Mouse (Mus musculus): ENCODE results near the gene Slc27a4. TPM values are rescaled to one million over a fixed set of nuclear protein-coding genes. Genes with fewer than 3 reads are reported as not detected.
"Not testable (repeated sequence)": the region's sequence is repeated elsewhere in the genome, so short reads cannot be mapped to it uniquely, and the experiment has no call there.

Gene Slc27a4
- polyA plus RNA-seq, 1 experiment, result 4.1 TPM

DNA sequence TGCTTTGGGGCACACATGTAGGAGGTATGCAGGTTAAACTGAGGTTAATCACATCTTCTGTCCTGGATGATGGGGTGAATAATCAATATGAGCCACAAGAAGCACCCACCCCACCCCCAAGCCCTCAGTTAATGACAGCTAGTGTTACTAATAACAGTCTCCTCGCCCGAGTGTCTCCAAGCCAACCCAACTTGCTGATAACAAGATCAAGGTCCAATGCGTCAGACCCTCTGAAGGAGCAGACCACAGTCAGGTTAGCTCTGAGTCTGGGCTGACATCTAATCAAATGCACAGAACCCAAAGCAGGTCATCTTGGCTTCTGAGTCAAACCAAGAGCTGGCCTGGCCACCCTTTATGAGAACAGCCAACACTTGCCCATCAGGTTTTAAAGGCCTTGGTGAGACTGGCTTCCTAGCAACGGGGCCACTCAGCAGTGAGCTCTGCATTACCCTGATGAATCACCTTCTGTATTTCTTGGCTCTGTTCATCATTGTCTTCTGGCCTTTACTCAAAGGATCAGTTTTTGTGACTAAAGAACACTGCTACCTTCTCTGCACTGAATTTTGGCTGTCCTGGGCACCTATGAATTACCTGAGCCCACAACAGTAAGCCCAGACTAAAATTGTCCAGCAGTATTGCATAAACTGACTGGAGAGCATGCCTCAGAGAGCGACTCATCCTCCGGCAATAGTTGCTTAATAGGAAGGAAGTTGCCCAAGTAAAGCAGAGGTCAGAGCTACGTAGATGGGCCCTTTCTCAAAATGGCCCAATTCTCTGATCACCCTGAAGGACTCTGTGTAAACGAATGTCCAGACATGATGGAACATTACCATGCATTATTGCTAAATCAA, 30.6 kb upstream of the Slc27a4 start:
- no peak overlapping the region for H3K27ac ChIP-seq (ENCODE audit: control insufficient read depth, insufficient read depth, low read depth, low read length)
- TF ChIP-seq CTCF (IDR thresholded peaks at IDR 0.05; ENCODE audit: control insufficient read depth, insufficient read depth, insufficient replicate concordance, low read depth, low read length) (no peak), POLR2A (IDR thresholded peaks at IDR 0.05; ENCODE audit: control insufficient read depth, low read depth, low read length) (no peak)
- H3K4me3 ChIP-seq (ENCODE audit: control insufficient read depth, low read depth, low read length), result no peak overlapping the region
- no peaks in the 10 kb centered on the region for H3K36me3 ChIP-seq (ENCODE audit: control insufficient read depth, insufficient read depth, low read length)
- no peaks in the 10 kb centered on the region for H3K27me3 ChIP-seq (ENCODE audit: control insufficient read depth, insufficient read depth, low read length)
- no peaks in the 10 kb centered on the region for H3K4me1 ChIP-seq (ENCODE audit: control insufficient read depth, insufficient read depth, low read length)

DNA sequence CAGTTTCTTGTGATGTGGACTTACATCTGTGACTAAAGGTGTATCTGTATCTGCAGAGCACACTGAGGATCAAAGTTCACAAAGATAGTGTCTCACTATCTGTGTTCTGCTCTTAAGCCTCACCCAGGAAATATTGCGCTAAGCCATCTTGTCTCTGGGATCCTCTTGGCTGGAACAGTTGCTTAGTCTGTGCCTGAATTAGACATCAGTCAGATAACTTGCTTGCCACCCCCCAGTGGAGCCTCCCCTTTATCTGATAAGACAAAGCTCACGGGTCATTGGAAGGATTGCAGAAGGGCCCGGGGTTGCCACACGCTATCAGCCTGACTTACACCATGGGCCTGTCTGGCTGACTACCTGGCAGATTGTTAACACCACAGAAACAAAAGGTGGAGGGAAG, 29.1 kb upstream of the Slc27a4 start:
- H3K36me3 ChIP-seq (ENCODE audit: control insufficient read depth, insufficient read depth, low read length), result 0 out of 2 replicates have a peak, but pooled peaks cover 2% of the 10 kb centered on the region
- H3K27ac ChIP-seq (ENCODE audit: control insufficient read depth, insufficient read depth, low read depth, low read length), result no peak overlapping the region
- no peaks in the 10 kb centered on the region for H3K27me3 ChIP-seq (ENCODE audit: control insufficient read depth, insufficient read depth, low read length)
- no peaks in the 10 kb centered on the region for H3K4me1 ChIP-seq (ENCODE audit: control insufficient read depth, insufficient read depth, low read length)
- no peak overlapping the region for H3K4me3 ChIP-seq (ENCODE audit: control insufficient read depth, low read depth, low read length)
- TF ChIP-seq CTCF (IDR thresholded peaks at IDR 0.05; ENCODE audit: control insufficient read depth, insufficient read depth, insufficient replicate concordance, low read depth, low read length), result no peak
- TF ChIP-seq POLR2A (IDR thresholded peaks at IDR 0.05; ENCODE audit: control insufficient read depth, low read depth, low read length), result no peak

DNA sequence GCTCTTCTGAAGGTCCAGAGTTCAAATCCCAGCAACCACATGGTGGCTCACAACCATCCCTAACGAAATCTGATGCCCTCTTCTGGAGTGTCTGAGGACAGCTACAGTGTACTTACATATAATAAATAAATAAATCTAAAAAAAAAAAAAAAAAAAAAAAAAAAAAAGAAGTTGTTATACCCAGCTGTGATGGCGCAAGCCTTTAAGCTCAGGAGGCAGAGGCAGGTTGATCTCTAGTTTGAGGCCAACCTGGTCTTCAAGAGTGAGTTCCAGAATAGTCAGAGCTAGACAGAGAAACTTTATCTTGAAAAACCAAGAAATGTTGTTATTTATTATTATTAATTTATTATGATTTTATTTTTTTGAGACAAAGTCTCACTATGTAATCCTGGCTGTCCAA, 21.2 kb upstream of the Slc27a4 start:
- H3K27ac ChIP-seq (ENCODE audit: control insufficient read depth, insufficient read depth, low read depth, low read length), result not testable (repeated sequence)

DNA sequence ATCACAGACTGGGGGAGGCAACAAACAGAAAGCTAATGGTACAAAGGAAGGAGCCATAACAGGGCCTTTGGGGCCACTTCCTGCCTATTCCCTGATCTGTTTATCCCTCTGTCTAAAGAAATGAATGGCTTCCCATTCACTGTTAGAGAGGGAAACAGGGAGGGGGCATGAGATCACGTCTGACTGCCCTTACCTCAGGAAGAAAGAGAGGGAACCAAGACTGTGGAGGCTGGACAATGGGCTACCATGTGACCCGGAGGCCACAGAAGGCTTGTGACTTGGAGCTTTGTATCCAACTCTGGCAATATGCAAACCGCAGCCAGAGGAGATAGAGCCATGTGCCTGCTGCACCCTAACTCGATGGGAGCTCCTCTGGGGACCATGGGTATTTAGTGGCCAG, 18.1 kb upstream of the Slc27a4 start:
- TF ChIP-seq POLR2A (IDR thresholded peaks at IDR 0.05; ENCODE audit: control insufficient read depth, low read depth, low read length) (no peak), CTCF (IDR thresholded peaks at IDR 0.05; ENCODE audit: control insufficient read depth, insufficient read depth, insufficient replicate concordance, low read depth, low read length) (no peak)
- peaks cover 4% of the 10 kb centered on the region; the same call in 1 of the 2 replicates for H3K4me1 ChIP-seq (ENCODE audit: control insufficient read depth, insufficient read depth, low read length)
- H3K27me3 ChIP-seq (ENCODE audit: control insufficient read depth, insufficient read depth, low read length), result no peaks in the 10 kb centered on the region
- no peak overlapping the region for H3K4me3 ChIP-seq (ENCODE audit: control insufficient read depth, low read depth, low read length)
- peaks cover 7% of the 10 kb centered on the region for H3K36me3 ChIP-seq (ENCODE audit: control insufficient read depth, insufficient read depth, low read length)
- no peak overlapping the region for H3K27ac ChIP-seq (ENCODE audit: control insufficient read depth, insufficient read depth, low read depth, low read length)

More for the DNA sequence above, 21.2 kb upstream of the Slc27a4 start:
- not testable (repeated sequence) for H3K36me3 ChIP-seq (ENCODE audit: control insufficient read depth, insufficient read depth, low read length); H3K4me3 ChIP-seq (ENCODE audit: control insufficient read depth, low read depth, low read length); H3K27me3 ChIP-seq (ENCODE audit: control insufficient read depth, insufficient read depth, low read length); H3K4me1 ChIP-seq (ENCODE audit: control insufficient read depth, insufficient read depth, low read length)

DNA sequence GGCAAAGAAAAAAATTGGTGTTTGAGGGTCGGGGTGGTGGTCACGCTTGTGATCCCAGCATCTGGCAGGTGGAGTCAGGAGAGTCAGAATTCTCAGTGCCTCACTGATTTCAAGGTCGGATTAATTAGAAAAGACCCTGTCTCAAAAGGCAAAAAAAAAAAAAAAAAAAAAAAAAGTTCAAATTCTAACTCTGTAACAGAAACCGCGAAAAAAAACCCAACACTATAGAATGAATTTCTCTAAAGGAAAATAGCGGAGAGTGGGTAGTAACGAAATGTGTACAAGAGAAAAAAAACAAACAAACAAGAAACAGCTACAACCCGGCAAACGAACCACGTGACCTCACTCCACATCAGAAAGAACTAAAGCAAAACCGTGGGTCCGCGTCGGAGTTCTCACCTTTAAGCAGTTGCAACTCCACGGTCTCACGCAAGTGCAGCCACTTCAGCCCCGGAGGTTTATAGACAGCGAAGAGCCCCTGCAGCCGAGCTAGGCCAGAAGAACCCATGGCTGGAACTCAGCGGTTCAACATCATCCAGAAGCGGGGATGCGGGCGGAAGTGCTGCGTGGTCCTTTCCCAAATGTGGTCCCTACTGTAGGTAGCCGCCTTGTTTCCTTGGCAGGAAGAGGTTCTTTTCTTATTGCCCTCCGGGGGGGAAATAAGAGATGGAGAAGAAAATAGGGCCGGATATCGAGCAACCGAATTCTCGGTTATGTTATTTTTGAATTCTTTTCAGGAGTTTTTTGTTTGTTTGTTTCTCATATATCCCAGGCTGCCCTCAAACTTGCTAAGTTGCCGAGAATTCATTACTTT, 15.1 kb upstream of the Slc27a4 start, which contains the start of gene Coq4:
Gene Coq4 (plus strand): TSS at position 390 of the 814 bp plus-strand sequence.
- Histone ChIP-seq H3K36me3 (ENCODE audit: control insufficient read depth, insufficient read depth, low read length) (peaks cover 5% of the 10 kb centered on the region), H3K27me3 (ENCODE audit: control insufficient read depth, insufficient read depth, low read length) (no peaks in the 10 kb centered on the region), H3K4me3 (ENCODE audit: control insufficient read depth, low read depth, low read length) (peak within 1 kb of the TSS; percentile 96), H3K4me1 (ENCODE audit: control insufficient read depth, insufficient read depth, low read length) (peaks cover 4% of the 10 kb centered on the region; the same call in 1 of the 2 replicates), H3K27ac (ENCODE audit: control insufficient read depth, insufficient read depth, low read depth, low read length) (peak within 1 kb of the TSS; percentile 84)
- TF ChIP-seq POLR2A (IDR thresholded peaks at IDR 0.05; ENCODE audit: control insufficient read depth, low read depth, low read length), result peak; percentile 73
- TF ChIP-seq CTCF (IDR thresholded peaks at IDR 0.05; ENCODE audit: control insufficient read depth, insufficient read depth, insufficient replicate concordance, low read depth, low read length), result no peak

DNA sequence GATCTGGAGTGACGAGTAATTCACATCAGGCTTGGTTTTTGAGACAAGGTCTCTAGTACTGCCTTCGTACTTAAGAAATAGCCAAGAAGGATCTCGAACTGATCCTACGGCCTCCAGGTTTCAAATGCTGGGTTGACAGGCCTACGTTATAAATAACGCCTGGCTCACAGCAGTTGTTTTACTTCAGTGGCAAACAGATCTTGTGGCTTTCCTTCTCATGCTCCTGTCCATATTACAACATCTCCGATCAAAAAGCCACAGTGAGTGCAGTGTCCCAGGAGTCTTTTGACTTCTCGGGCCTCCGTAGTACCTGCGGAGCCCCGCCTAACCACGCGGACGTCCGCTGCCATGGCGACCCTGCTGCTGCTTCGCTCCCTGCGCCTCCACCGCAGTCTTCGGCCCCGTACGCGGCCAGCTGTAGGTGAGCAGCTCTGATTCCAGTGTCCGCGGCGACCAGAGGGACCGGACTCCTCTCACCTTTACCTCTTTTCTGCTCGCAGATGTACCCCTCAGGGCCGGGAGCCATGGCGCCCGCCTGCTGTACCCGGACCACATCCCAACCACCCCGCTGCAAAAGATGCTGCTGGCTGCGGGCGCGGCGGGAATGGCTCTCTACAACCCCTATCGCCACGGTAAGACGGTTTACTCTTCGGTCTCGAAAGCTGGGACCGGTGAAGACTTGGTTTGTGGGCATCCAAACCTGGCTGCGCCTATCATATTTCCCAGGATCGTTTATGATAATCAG, 14.3 kb upstream of the Slc27a4 start, which contains the start of gene Trub2:
Gene Trub2 (minus strand): TSS at position 566 of the 745 bp plus-strand sequence.
- Histone ChIP-seq H3K27me3 (ENCODE audit: control insufficient read depth, insufficient read depth, low read length) (no peaks in the 10 kb centered on the region), H3K27ac (ENCODE audit: control insufficient read depth, insufficient read depth, low read depth, low read length) (peak within 1 kb of the TSS; percentile 84), H3K36me3 (ENCODE audit: control insufficient read depth, insufficient read depth, low read length) (peaks cover 5% of the 10 kb centered on the region), H3K4me1 (ENCODE audit: control insufficient read depth, insufficient read depth, low read length) (peaks cover 4% of the 10 kb centered on the region; the same call in 1 of the 2 replicates), H3K4me3 (ENCODE audit: control insufficient read depth, low read depth, low read length) (peak within 1 kb of the TSS; percentile 96)
- no peak for TF ChIP-seq CTCF (IDR thresholded peaks at IDR 0.05; ENCODE audit: control insufficient read depth, insufficient read depth, insufficient replicate concordance, low read depth, low read length)
- TF ChIP-seq POLR2A (IDR thresholded peaks at IDR 0.05; ENCODE audit: control insufficient read depth, low read depth, low read length), result peak; percentile 79
